Mouse (Mus musculus): ENCODE data around the gene 1700069L16Rik.

1700069L16Rik gene

GRCm38 (mm10) chr5:113732182-113732581 lies 7.6 kb upstream of the 1700069L16Rik start:
- peak; percentile 57 for DNase-seq

DNA sequence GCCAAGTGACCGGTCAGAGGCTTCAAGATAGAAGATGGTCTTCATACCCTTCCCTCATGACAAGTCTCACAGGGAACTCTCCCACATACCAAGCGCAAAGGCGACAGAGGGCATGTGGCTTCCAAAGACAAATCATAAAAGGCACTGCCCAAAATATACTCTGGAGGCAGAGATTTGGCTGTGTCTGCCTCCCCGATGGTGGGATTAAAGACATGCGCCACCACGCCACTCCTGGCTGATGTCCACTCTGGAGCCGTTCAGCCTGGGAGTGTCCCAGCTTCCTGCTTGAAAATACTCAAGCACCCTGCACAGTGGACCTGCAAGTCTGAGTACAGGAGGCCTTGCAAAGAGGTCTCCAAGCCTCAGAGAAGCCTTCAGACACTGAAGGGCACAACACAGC lies 6.6 kb upstream of the 1700069L16Rik start:
- DNase-seq, result no peak

DNA sequence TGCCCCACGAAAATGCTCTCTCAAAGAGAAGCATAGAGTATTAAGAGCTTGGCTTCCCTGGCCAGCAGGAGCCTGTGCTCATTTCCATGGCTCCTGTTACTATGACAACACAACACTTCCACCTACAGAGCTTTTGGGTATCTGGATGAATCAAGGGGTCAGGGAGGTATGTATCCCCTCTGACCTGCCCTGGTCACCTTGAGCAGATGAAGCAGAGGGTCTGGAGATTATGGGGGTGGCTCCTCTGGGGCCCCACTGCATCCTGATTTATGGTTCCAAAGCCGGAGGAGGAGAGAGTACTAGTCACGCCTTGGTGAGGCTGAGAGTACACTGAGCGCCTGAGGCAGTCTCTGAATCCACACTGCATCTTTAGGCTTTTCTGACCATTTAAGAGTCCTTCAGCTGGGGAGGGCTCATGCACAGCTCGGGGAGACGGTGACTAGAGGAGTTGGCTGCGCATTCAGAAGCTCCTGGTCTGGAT lies 6.1 kb upstream of the 1700069L16Rik start:
- no peak for DNase-seq

DNA sequence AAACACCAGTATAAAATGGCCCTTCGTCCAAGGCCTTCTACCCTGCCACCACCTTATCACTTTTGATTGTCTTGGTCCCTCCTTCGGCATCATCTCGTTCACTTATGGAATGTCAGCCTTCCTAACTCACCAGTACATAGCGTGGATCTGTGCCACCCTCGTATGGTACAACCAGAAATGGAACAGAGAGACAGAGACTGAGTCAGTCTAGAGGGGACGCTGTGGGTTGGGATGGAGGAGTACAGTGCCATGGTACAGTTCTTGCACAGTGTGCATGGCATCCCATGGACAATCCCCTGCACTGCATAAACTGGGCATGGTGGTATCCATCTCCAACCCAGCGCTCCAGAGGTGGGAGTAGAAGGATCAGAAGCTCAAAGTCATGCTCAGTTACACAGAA lies 4.1 kb upstream of the 1700069L16Rik start:
- no peak for DNase-seq

- no peak for DNase-seq
These were observed 3.4 kb upstream of the 1700069L16Rik start for GRCm38 (mm10) chr5:113728011-113728410.

- DNase-seq, result no peak
These were observed 2.7 kb upstream of the 1700069L16Rik start for GRCm38 (mm10) chr5:113727238-113727637.

DNA sequence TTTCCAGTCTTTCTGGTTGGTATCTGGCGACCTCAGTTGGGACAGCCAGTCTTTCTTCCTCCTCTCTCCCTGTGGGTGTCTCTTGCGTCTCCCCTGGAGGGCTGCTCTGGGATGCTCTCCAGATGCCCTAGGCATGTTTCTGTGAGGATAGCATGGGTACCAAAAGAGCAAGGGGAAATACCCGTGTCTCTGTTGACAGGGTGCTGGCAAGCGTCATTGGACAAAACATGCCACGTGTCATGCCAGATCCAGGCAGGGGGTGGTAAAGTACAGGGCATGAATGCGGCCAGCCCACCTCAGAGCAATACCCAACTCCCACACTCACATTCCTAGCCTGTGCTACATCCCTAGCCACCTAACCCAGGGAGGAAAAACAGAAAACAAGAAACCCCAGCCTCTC lies 2.0 kb upstream of the 1700069L16Rik start:
- no peak for DNase-seq

- DNase-seq, result no peak
These were observed 845 bp upstream of the 1700069L16Rik start for GRCm38 (mm10) chr5:113725417-113725816.

GRCm38 (mm10) chr5:113723567-113724237 lies 870 bp downstream of the 1700069L16Rik start:
- no peak for DNase-seq

- no peak for DNase-seq
These were observed 2.2 kb downstream of the 1700069L16Rik start for GRCm38 (mm10) chr5:113722224-113723013.

DNA sequence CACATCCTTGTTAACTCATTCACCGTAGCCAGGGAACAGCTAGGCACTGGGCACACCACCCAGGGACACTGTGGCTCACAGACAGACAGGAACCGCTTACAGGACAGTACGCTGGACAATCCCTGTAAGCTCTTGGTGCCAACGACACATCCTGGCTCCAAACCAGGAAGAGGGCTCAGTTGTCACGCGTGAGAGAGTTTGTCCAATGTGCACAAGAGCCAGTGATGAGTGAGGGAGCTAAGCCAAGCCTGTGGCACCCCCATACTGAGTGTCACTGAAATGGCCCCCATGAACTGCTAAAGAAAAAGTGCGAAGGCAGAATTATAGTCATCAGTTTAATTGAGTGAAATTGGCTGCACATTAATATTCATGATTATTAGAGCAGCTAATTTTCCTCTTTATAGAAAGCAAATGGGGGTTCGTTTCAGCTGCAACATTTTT lies 5.3 kb downstream of the 1700069L16Rik start:
- DNase-seq, result no peak

DNA sequence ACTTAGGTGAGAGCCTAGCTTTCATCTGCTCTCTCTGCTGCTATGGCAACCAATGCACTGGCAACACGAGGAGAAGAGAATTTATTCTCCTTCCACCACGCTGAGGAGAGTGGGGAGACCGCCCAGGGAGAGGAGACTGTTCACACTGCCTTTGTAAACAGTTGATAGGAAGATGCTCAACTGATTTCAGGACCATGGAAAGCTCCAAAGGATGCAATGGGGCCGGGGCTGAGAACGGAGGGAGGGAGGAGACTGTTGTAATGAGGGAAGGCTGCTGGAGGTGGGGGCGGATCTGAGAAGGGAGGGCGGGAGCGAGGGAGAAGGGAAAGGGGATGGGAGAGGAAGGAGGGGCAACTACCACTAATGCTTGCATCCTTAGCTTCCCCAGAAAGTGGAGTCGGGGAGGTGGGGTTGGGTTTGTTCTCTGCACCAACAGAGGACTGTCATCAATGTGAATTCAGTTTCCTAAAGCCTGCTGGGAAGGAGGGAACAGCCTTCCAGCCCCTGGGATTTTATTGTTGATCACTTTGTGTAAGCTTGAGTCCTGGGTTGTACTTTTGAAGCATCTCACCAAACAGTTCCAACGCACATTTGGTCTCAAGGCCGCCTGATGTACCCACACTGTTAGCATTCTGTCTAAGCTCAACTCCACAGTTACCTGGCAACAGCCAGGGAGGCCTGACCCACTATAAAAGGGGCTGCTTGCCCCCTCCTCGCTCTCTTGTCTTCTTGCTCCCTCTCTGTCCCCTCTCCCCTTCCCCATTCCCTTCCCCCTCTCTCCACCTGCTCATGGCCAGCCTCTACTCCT lies 7.8 kb downstream of the 1700069L16Rik start:
- DNase-seq, result no peak

- no peak for DNase-seq
These were observed 11.7 kb downstream of the 1700069L16Rik start for GRCm38 (mm10) chr5:113712861-113713260.

GRCm38 (mm10) chr5:113703803-113704585 lies 20.6 kb downstream of the 1700069L16Rik start:
- no peak for DNase-seq

- no peak for DNase-seq
These were observed 24.1 kb downstream of the 1700069L16Rik start for GRCm38 (mm10) chr5:113700388-113701023.

DNA sequence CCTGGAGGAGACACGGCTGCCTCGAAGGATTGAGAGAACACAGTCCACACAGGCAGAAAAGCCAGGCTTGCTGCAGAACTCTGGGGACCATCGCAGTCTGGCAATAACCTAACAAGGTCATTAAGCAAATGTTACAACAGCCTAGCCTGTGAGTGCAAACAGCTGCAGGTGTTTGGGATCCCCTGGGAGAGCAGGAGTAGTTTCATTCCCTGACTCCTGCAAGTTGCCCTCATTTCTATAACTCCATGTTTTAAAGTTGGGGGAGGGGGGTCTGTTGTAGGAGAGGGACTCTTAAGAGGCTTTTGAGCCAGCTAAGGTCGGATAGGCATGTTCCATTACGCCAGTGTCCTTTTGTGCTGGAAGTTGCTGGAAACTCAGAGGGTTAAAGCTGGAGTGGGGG lies 30.2 kb downstream of the 1700069L16Rik start:
- no peak for DNase-seq

DNA sequence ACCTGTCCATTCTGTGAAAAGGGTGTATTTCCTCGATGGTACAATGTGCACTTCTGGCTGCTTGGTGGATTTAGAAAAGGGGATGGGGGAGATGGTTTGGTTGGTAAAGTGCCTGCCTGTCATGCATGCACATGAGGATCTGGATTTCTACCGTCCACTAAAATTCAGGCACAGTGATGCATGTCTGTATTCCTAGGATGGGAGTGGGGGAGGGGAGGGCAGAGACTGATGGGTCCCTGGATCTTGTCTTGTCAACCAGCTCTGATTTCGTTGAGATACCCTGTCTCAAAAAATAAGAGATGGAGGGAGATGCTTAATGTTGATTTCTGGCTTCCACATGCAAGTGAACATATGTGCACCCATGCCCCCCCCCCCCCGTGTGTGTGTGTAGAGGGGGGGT lies 30.6 kb downstream of the 1700069L16Rik start:
- DNase-seq, result no peak

GRCm38 (mm10) chr5:113693196-113693755 lies 31.3 kb downstream of the 1700069L16Rik start:
- DNase-seq, result no peak

GRCm38 (mm10) chr5:113690866-113691265 lies 33.7 kb downstream of the 1700069L16Rik start:
- DNase-seq, result no peak

GRCm38 (mm10) chr5:113690069-113690548 lies 34.5 kb downstream of the 1700069L16Rik start:
- no peak for DNase-seq

- no peak for DNase-seq
These were observed 37.1 kb downstream of the 1700069L16Rik start for GRCm38 (mm10) chr5:113687514-113687913.
